Mouse (Mus musculus) midbrain, postnatal 0 days (tissue): ENCODE results near the gene Drd5. TPM values are rescaled to one million over a fixed set of nuclear protein-coding genes. Genes with fewer than 3 reads are reported as not detected.
A peak's percentile ranks its signal among the peaks of the same experiment; 100 is the strongest.

Experiments
- ATAC-seq: fragments of 200-750 bp; cut with Nextera tagmentation; 2 replicates; pipeline ENCODE4 v1.8.0; 2017; ENCODE audit warnings: moderate number of reproducible peaks, mild to moderate bottlenecking, moderate TSS enrichment, moderate library complexity; ENCODE audit not compliant: low FRiP score
- DNase-seq: peaks from one replicate; pipeline ENCODE4 v3.0.0-alpha.2; 2015; ENCODE audit warnings: low spot score
- H3K27ac ChIP-seq: fragments of 300-500 bp; sonication (generic); 2 replicates; pipeline ENCODE4 v1.5.1; 2014; ENCODE audit warnings: low read depth, mild to moderate bottlenecking, low read length, mixed read lengths
- H3K27me3 ChIP-seq: fragments of 300-500 bp; sonication (generic); 2 replicates; pipeline ENCODE4 v1.6.1; 2014; ENCODE audit warnings: low read length, control low read depth, mixed read lengths; ENCODE audit not compliant: insufficient read depth
- H3K36me3 ChIP-seq: fragments of 300-500 bp; sonication (generic); 2 replicates; pipeline ENCODE4 v1.6.1; 2014; ENCODE audit warnings: low read length, control low read depth, mixed read lengths; ENCODE audit not compliant: insufficient read depth
- H3K4me1 ChIP-seq: fragments of 300-500 bp; sonication (generic); 2 replicates; pipeline ENCODE4 v1.6.1; 2014; ENCODE audit warnings: mild to moderate bottlenecking, control low read depth, antibody characterized with exemption, low read length, mixed read lengths; ENCODE audit not compliant: insufficient read depth
- H3K4me2 ChIP-seq: fragments of 300-500 bp; sonication (generic); 2 replicates; pipeline ENCODE4 v1.6.1; 2014; ENCODE audit warnings: low read depth, mild to moderate bottlenecking, low read length, mixed read lengths; ENCODE audit not compliant: poor library complexity, severe bottlenecking
- H3K4me3 ChIP-seq: fragments of 300-500 bp; sonication (generic); 2 replicates; pipeline ENCODE4 v1.5.1; 2014; ENCODE audit warnings: low read depth, mild to moderate bottlenecking, low read length, moderate library complexity
- H3K9ac ChIP-seq: fragments of 300-500 bp; sonication (generic); replicated peaks from 2 replicates; pipeline ENCODE4 v1.6.1; 2014; ENCODE audit warnings: mild to moderate bottlenecking, low read length, moderate library complexity, mixed read lengths; ENCODE audit not compliant: poor library complexity, severe bottlenecking
- H3K9me3 ChIP-seq: fragments of 300-500 bp; sonication (generic); 2 replicates; pipeline ENCODE4 v1.6.1; 2016; ENCODE audit warnings: low read length, control low read depth
- CTCF ChIP-seq: IDR thresholded peaks from 2 replicates; pipeline ENCODE4 v1.5.1; 2016; ENCODE audit warnings: antibody characterized with exemption, mild to moderate bottlenecking
- WGBS: fragments of 180-500 bp; shearing (Covaris S2); extraction: QIAGEN DNeasy Blood & Tissue Kit; methylation state at CpG from one replicate; pipeline ENCODE4 v1.1.7; 2014; 5-methylcytosine and 5-hydroxymethylcytosine counted together
- polyA plus RNA-seq: library from polyadenylated mRNA; unstranded; fragments of >200 nt; fragmentation: Nextera tagmentation; extraction: Ambion mirVana; gene quantifications from 2 replicates; pipeline ENCODE4 v1.2.1, GENCODE M21; 2015
- total RNA-seq: library from RNA; depleted of rRNA; stranded (reverse); fragments of >200 nt; gene quantifications from 2 replicates; pipeline ENCODE4 v1.2.3, GENCODE M21; 2014; rRNA removed

Drd5 gene
- total RNA-seq: 1.7 and 3.1 TPM in 2 replicates
- 2.0 and 2.2 TPM in 2 replicates for polyA plus RNA-seq

DNA sequence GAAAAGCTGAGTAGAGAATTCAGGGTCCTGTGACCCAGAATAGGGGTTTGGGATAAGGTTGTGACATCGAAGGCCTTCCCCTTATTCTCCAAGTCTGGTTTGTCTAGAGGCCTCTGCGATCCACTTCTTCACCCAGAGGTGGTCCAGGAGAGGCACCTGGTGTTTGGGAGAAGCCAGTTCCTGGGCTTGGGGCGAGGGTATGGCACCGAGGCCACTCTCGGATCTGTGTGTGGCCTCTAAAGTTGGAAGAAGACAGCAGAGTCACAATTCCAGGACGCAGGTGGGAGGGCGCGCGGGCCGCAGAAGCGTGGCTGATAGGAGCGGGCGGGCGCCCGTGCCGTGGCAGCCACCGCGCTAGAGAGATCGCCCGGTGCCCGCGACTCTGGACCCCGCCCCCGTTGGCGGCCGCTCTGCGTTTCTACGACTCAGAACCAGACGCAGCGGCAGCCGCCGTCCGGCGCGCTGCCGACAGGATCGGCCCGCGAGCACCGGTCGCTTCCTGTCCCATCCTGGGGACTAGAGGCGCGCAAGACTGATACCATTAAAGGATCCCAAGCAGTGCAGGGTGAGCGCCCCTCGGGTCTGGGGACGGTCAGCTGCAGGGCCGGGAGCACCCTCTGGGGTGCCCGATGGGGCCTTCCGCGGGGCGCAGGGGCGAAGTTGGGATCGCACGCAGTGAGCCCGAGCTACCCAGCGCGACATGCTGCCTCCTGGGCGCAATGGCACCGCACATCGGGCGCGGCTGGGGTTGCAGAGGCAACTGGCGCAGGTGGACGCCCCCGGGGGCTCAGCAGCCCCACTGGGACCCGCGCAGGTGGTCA is at the start of gene Drd5:
Gene Drd5, plus strand, starts transcription at position 402 of the 821 bp plus-strand sequence.
- Histone ChIP-seq H3K4me2 (peak within 1 kb of the TSS; percentile 84), H3K4me1 (peaks cover 6% of the 10 kb centered on the region; the same call in 1 of the 2 replicates), H3K27ac (no peak within 1 kb of the TSS), H3K27me3 (peaks cover 31% of the 10 kb centered on the region), H3K9me3 (no peaks in the 10 kb centered on the region), H3K36me3 (no peaks in the 10 kb centered on the region), H3K9ac (peak within 1 kb of the TSS; percentile 63; the same call in 1 of the 2 replicates), H3K4me3 (peak within 1 kb of the TSS; percentile 48)
- WGBS: 4% methylated on average over 58 of the region's 67 CpGs
- ATAC-seq (0 out of 2 replicates have a peak, but pooled peaks have one; percentile 39), DNase-seq (no peak)
- no peak; the same call in 1 of the 2 replicates for TF ChIP-seq CTCF

DNA sequence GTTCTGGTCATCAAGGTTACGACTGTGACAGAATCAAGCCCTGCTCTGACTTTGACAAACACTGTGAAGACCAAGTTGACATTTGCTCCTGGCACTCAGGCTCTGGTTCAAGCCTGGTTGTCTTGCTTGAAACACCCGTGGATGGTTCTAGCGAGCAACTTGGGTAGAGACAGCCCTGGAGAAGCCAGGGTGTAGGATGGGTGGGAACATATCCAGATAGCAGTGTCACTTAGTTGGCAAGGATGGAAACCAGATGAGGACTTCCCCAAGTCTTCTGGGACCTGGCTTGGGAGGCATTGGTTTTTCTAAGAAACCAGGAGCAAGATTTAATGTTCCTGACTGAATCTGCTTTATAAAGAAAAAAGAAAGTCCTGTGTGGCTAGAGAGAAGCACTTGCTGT is 48.2 kb upstream of the Drd5 start:
- Histone ChIP-seq H3K4me1 (no peaks in the 10 kb centered on the region), H3K9me3 (no peaks in the 10 kb centered on the region), H3K4me3 (no peak overlapping the region), H3K27me3 (peaks cover 16% of the 10 kb centered on the region), H3K9ac (no peak overlapping the region), H3K4me2 (no peak overlapping the region), H3K27ac (no peak overlapping the region), H3K36me3 (peaks cover 32% of the 10 kb centered on the region)
- 97% methylated on average over 3 of the region's 3 CpGs for WGBS
- DNase-seq (no peak), ATAC-seq (no peak)
- TF ChIP-seq CTCF: no peak

DNA sequence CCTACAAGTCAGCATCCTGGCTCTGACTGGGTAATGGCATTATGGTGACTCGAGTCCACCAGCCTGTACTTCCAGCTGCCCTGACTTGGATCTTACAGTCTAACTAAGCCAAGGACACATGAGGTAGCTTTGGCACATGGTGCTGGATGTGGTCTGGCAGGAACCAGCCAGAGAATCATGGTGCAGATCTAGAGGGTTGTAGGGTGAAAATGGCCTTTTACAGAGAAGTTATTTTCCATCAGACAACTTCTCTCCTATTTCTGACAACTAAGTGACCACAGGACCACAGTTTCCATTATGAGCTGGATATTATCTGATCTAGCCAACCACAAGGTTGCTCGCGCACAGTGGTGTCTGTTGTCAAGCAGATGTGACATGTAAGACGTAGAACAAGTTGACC is 45.3 kb upstream of the Drd5 start:
- H3K4me1 ChIP-seq: peaks cover 9% of the 10 kb centered on the region; the same call in 1 of the 2 replicates
- 93% methylated on average over 4 of the region's 4 CpGs for WGBS
- no peak overlapping the region for H3K4me2 ChIP-seq
- no peak for ATAC-seq
- H3K27me3 ChIP-seq: peaks cover 43% of the 10 kb centered on the region
- no peak overlapping the region for H3K9ac ChIP-seq
- H3K36me3 ChIP-seq: peaks cover 14% of the 10 kb centered on the region; the same call in 1 of the 2 replicates
- no peak for TF ChIP-seq CTCF
- no peak for DNase-seq
- H3K9me3 ChIP-seq: no peaks in the 10 kb centered on the region
- H3K27ac ChIP-seq: no peak overlapping the region
- no peak overlapping the region for H3K4me3 ChIP-seq

DNA sequence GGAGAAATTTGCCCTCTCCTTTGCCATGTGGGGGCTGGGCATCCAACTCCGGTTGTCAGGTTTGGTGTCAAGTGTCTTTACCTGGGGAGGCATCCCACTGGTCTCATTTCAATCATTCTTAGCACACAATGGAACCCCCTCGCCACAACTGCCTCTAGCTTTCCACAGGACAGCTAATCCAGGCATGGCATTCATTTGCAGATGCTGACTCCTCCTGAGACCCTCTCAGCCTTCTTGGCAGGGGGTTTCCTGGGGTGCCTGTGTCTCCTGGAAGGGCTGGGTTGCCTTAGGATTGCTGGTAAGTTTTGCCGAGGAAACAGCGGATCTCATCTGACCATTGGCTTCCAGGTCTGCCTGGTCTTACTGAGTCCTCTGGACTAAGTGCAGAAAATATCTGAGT is 43.4 kb upstream of the Drd5 start, which contains the start of gene Otop1:
Gene Otop1, plus strand, starts transcription at position 202 of the 400 bp plus-strand sequence.
- no peak for ATAC-seq
- no peak for TF ChIP-seq CTCF

DNA sequence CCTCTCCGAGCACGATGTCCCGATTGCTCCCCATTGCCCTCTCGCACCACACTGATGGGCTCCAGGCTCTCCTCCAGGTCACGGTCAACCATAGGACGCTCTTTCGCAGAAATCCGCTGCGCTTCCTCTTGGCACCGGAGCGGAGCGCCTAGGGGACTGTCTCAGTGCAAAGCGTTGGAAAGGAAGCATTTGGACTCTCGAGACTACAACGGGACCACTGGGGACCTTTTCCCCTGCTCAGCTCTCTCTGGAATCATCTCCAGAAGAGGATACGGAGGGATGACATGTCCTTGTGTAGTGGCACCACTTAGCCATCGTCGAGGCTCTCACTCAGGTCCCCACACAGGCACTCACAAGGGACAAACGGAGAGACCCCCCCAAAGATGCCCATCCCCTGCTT is 42.7 kb upstream of the Drd5 start:
- 0 out of 2 replicates have a peak overlapping the region, but pooled peaks have one; percentile 9 for H3K9ac ChIP-seq
- ATAC-seq (no peak), DNase-seq (no peak)
- peaks cover 60% of the 10 kb centered on the region for H3K27me3 ChIP-seq
- H3K36me3 ChIP-seq: no peaks in the 10 kb centered on the region
- H3K4me1 ChIP-seq: peaks cover 9% of the 10 kb centered on the region; the same call in 1 of the 2 replicates
- H3K4me3 ChIP-seq: peak overlapping the region; percentile 29
- H3K27ac ChIP-seq: no peak overlapping the region
- no peak for TF ChIP-seq CTCF
- no peaks in the 10 kb centered on the region for H3K9me3 ChIP-seq
- H3K4me2 ChIP-seq: peak overlapping the region; percentile 57
- 3% methylated on average over 19 of the region's 19 CpGs for WGBS

More for the DNA sequence above, 43.4 kb upstream of the Drd5 start, which contains the start of gene Otop1:
- Histone ChIP-seq H3K4me3 (peak within 1 kb of the TSS; percentile 29), H3K27ac (no peak within 1 kb of the TSS), H3K9me3 (no peaks in the 10 kb centered on the region), H3K9ac (0 out of 2 replicates have a peak within 1 kb of the TSS, but pooled peaks have one; percentile 9), H3K36me3 (0 out of 2 replicates have a peak, but pooled peaks cover 6% of the 10 kb centered on the region), H3K27me3 (peaks cover 58% of the 10 kb centered on the region), H3K4me2 (peak within 1 kb of the TSS; percentile 57), H3K4me1 (peaks cover 9% of the 10 kb centered on the region; the same call in 1 of the 2 replicates)
- WGBS: 8% methylated on average over 4 of the region's 4 CpGs
- no peak for DNase-seq
